Mouse (Mus musculus): ENCODE measurements around the gene Ppt2.

DNA sequence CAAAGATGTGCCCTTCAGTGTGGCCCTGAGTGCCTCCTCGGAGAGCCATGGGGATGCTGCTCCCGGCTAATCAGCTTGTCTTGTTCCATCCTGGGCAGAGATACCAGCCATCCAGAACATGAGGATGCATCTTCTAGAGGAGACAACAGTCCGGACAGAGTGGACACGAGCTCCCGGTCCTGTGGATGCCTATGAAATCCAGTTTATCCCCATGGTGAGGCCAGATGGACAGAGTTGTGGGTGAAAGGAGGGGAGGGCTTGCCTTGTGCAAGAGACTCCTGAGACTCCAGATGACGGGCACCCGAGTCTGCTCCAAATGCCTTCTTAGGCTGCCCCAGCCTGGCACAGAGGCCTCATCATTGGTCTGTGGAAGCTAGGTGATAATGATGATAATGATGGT, 44.8 kb upstream of the Ppt2 start:
- no peak for TF ChIP-seq CTCF (IDR thresholded peaks at IDR 0.05; ENCODE audit: control insufficient read depth, insufficient read depth, insufficient read length)
- TF ChIP-seq CEBPB (IDR thresholded peaks at IDR 0.05; ENCODE audit: low read depth): no peak
- no peak for TF ChIP-seq MYOD1 (IDR thresholded peaks at IDR 0.05; ENCODE audit: control insufficient read depth, insufficient read length, low read depth)

Measured in C2C12 (cell line).